Mouse (Mus musculus) ovary, adult 2 months (tissue): ENCODE measurements around the gene Psg16. TPM values are rescaled to one million over a fixed set of nuclear protein-coding genes. Genes with fewer than 3 reads are reported as not detected.

Experiments
- polyA plus RNA-seq: library from polyadenylated mRNA; depleted of rRNA; stranded (reverse); fragments of >200 nt; gene quantifications from 2 replicates; pipeline ENCODE4 v1.2.3, GENCODE M21; 2012; rRNA removed

Psg16 gene
- 0.10 and 0.13 TPM in 2 replicates for polyA plus RNA-seq

DNA sequence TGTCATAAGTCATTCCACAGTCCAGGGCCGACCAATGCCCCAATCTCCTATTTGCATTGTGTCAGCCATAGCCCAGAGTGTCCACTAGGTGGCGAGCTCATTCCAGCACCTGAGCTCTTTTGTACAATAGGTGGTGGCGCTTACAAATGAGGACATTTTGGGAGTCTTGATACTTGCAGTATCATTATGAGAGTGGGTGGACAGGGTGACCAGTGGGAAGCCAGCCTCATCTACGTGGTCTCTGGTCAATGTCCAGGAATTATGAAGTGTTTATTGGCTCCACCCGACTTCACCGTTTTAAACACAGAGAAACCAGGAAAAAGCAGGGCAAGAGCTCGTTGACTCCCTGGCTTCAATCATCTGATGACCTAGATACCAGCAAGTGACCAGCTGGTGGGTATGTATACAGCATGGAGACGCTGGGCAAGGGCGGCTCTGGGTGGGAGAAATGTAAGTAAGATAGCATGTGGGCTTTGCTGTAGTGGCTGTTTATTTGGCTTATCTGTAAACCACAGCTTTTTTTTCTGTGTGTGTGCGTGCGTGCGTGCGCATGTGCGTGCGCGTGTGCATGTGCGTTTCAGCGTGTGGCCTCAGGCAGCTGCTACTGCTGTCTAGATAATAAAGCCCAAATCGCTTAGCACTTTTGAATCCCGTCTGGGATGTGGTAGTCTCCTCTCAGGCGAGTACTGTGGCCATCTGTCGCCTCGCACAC lies at the start of gene Psg16:
TSS of gene Psg16 (plus strand) at position 137 of the 712 bp plus-strand sequence.

DNA sequence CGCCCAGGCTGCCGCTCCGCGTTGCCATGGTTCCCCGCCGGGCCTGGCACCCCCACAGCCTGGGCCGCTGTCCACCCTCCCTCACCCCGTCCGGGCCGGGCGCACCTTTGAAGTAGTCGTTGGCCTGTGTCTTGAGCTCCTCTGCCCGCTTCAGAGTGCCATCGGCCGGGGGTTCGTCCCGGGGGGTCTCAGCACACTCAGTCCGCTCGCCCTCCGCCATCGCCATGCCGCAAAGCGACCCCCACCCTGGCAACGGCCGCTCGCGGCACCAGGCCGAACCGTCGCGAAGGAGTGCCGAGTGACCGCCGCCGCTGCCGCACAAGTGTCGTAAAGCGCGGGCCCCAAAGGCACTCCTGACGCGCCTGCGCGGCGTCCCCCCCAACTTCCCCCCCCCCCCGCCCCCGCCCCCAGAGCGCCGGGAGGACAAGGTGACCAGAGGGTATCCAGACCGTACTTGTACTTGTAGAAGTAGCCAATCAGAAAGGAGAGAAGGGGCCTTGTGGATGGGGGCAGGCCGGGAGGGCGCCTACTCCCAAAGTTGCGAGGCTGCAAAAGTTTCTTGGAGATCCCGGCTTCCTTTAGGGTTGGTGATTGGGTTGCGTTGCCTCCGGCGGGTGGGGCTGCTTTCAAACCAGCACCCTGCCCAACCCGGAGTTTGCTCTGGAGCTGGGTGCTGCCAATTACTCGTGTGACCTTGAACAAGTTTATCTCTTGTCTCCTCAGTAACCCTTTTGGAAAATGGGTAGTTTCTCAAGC lies 46.1 kb upstream of the Psg16 start, which contains the start of gene Ppp5c:
TSS of gene Ppp5c (minus strand) at position 337 of the 756 bp plus-strand sequence.

DNA sequence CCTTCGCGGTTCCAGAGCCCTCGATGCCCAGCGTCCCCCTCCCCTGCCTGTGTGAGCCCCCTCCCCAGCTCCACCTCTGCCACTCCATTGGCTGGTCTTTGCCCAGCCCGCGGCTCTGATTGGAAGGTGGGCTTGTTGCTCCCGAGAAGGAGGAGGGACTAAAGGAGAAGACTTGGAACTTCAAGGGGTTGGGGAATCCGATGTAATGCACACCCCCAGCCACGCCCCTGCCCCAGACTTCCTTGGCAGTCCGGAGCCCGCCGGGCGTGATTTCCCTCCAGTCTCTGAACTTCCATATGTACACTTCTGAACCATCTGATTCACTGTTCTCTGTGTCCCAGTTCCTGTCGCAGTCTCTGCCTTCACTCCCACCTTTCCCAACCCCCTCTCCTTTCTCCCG lies 11.5 kb upstream of the Psg16 start, which contains the start of gene Hif3a:
TSS of gene Hif3a (minus strand) at position 39 of the 400 bp plus-strand sequence.

DNA sequence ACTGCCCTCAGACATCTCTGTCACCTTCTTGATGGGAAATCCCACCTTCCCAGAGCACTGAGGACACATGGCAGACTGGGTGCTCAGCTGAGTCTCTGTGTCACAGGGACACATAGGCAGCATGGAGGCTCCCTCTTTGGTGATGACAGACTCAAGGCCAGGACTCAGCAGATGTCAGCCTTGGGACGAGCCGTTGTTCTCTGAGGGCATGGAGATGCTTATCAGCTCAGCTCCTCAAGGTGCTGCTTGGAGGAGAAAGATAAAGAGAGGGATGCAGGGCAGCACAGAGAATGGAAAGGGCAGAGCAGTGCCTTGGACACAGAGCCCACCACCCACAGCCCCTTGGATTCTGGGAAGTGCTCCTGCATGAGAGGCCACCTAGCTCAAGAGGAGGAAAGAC lies 76.1 kb downstream of the Psg16 start, which contains the start of gene Ceacam3:
TSS of gene Ceacam3 (plus strand) at position 352 of the 400 bp plus-strand sequence.

Other genes with a start within 250 kb of the Psg16 start
- gene Prkd2, start 231.1 kb upstream of the Psg16 start, polyA plus RNA-seq, result 46.5 and 46.8 TPM in 2 replicates
- gene Dact3, start 198.7 kb upstream of the Psg16 start, polyA plus RNA-seq, result 95.2 and 147 TPM in 2 replicates
- gene Gng8, start 182.3 kb upstream of the Psg16 start, polyA plus RNA-seq, result 19.1 and 23.5 TPM in 2 replicates
- 6.1 and 7.4 TPM in 2 replicates for gene Ptgir, start 167.6 kb upstream of the Psg16 start, polyA plus RNA-seq
- 366 and 378 TPM in 2 replicates for gene Calm3, start 149.9 kb upstream of the Psg16 start, polyA plus RNA-seq
- 6.3 and 6.9 TPM in 2 replicates for gene Pnmal2, start 129.4 kb upstream of the Psg16 start, polyA plus RNA-seq
- 0.35 and 0.60 TPM in 2 replicates for gene Pnmal1, start 114.4 kb upstream of the Psg16 start, polyA plus RNA-seq
- gene Gm42372, start 91.0 kb upstream of the Psg16 start, polyA plus RNA-seq, result not detected in 2 replicates
- gene Ccdc8, start 81.3 kb upstream of the Psg16 start, polyA plus RNA-seq, result 32.5 and 34.4 TPM in 2 replicates
- gene Ppp5c, start 46.1 kb upstream of the Psg16 start, polyA plus RNA-seq, result 213 and 231 TPM in 2 replicates
- 1.9 and 3.2 TPM in 2 replicates for gene Hif3a, start 11.6 kb upstream of the Psg16 start, polyA plus RNA-seq
- gene Ceacam3, start 76.2 kb downstream of the Psg16 start, polyA plus RNA-seq, result not detected in 2 replicates
- not detected in 2 replicates for gene Psg29, start 129.4 kb downstream of the Psg16 start, polyA plus RNA-seq